Mouse (Mus musculus): ENCODE results near the gene Olfr450.

- TF ChIP-seq CTCF (IDR thresholded peaks at IDR 0.05; ENCODE audit: extremely low read depth, insufficient read depth, low read length) (no peak), POLR2A (IDR thresholded peaks at IDR 0.05; ENCODE audit: extremely low read depth, insufficient read depth, low read length) (no peak)
Measured at GRCm38 (mm10) chr6:42790949-42791556, 20.7 kb upstream of the Olfr450 start.
